Mouse (Mus musculus): Measurements from ENCODE around the gene Ccdc33.

Gene Ccdc33

GRCm38 (mm10) chr9:58129508-58129907 lies 10.9 kb upstream of the Ccdc33 start:
- no peak for DNase-seq (ENCODE audit: low spot score in 2 of 2)

GRCm38 (mm10) chr9:58128926-58129413 lies 10.3 kb upstream of the Ccdc33 start:
- DNase-seq (ENCODE audit: low spot score in 2 of 2), result no peak

GRCm38 (mm10) chr9:58125811-58126210 lies 7.2 kb upstream of the Ccdc33 start:
- DNase-seq (ENCODE audit: low spot score in 2 of 2), result no peak

- no peak for DNase-seq (ENCODE audit: low spot score in 2 of 2)
These were observed 6.5 kb upstream of the Ccdc33 start for GRCm38 (mm10) chr9:58125085-58125484.

- no peak for DNase-seq (ENCODE audit: low spot score in 2 of 2)
These were observed 2.5 kb downstream of the Ccdc33 start for GRCm38 (mm10) chr9:58116024-58116651.

- DNase-seq (ENCODE audit: low spot score in 2 of 2), result no peak
These were observed 3.2 kb downstream of the Ccdc33 start for GRCm38 (mm10) chr9:58115297-58115925.

- DNase-seq (ENCODE audit: low spot score in 2 of 2), result no peak
These were observed 4.6 kb downstream of the Ccdc33 start for GRCm38 (mm10) chr9:58114019-58114418.

- no peak for DNase-seq (ENCODE audit: low spot score in 2 of 2)
These were observed 5.2 kb downstream of the Ccdc33 start for GRCm38 (mm10) chr9:58113279-58113884.

GRCm38 (mm10) chr9:58112866-58113278 lies 5.8 kb downstream of the Ccdc33 start:
- DNase-seq (ENCODE audit: low spot score in 2 of 2), result no peak

GRCm38 (mm10) chr9:58112321-58112751 lies 6.3 kb downstream of the Ccdc33 start:
- no peak for DNase-seq (ENCODE audit: low spot score in 2 of 2)

- no peak for DNase-seq (ENCODE audit: low spot score in 2 of 2)
These were observed 7.2 kb downstream of the Ccdc33 start for GRCm38 (mm10) chr9:58111431-58111830.

GRCm38 (mm10) chr9:58110787-58111186 lies 7.8 kb downstream of the Ccdc33 start:
- no peak for DNase-seq (ENCODE audit: low spot score in 2 of 2)

- DNase-seq (ENCODE audit: low spot score in 2 of 2), result no peak
These were observed 11.1 kb downstream of the Ccdc33 start for GRCm38 (mm10) chr9:58107494-58107893.

GRCm38 (mm10) chr9:58105595-58106169 lies 12.9 kb downstream of the Ccdc33 start:
- no peak for DNase-seq (ENCODE audit: low spot score in 2 of 2)

GRCm38 (mm10) chr9:58103647-58104046 lies 15.0 kb downstream of the Ccdc33 start:
- DNase-seq (ENCODE audit: low spot score in 2 of 2), result no peak

- DNase-seq (ENCODE audit: low spot score in 2 of 2), result no peak
These were observed 16.6 kb downstream of the Ccdc33 start for GRCm38 (mm10) chr9:58102013-58102412.

GRCm38 (mm10) chr9:58099836-58100565 lies 18.6 kb downstream of the Ccdc33 start:
- DNase-seq (ENCODE audit: low spot score in 2 of 2), result no peak

- DNase-seq (ENCODE audit: low spot score in 2 of 2), result no peak
These were observed 21.9 kb downstream of the Ccdc33 start for GRCm38 (mm10) chr9:58096629-58097301.

GRCm38 (mm10) chr9:58095977-58096376 lies 22.6 kb downstream of the Ccdc33 start:
- no peak for DNase-seq (ENCODE audit: low spot score in 2 of 2)

- no peak for DNase-seq (ENCODE audit: low spot score in 2 of 2)
These were observed 24.8 kb downstream of the Ccdc33 start for GRCm38 (mm10) chr9:58093776-58094175.

- DNase-seq (ENCODE audit: low spot score in 2 of 2), result peak in 1 of 2 experiments; percentile 20
These were observed 25.9 kb downstream of the Ccdc33 start for GRCm38 (mm10) chr9:58092581-58093269.
